Comparison of ENCODE assay signal across 12 mouse cellular contexts in genomic region chr7:12903623-12904022, GRCm38 (mm10). TPM values are rescaled to one million over a fixed set of nuclear protein-coding genes. Genes with fewer than 3 reads are reported as not detected.
DNase-seq lines count a peak whose midpoint lies in the region; ATAC-seq lines count a peak whose summit lies in the region.
"Had no signal": no experiment of that assay in that cellular context is flagged by ENCODE, and none has a peak within 500 bp of the region (broad histone marks: within the 10 kb centered on the region; RNA-seq: fewer than 3 reads in every experiment).

No protein-coding gene starts in this region.

- peak overlapping the region; percentile 11; the same call in 1 of the 2 replicates for H3K9ac ChIP-seq in liver, embryonic 15.5 days

- no peaks in the 10 kb centered on the region for H3K9me3 ChIP-seq in heart, embryonic 10.5 days
- no peaks in the 10 kb centered on the region for H3K9me3 ChIP-seq in embryonic facial prominence, embryonic 10.5 days
- no peaks in the 10 kb centered on the region for H3K9me3 ChIP-seq in liver, embryonic 15.5 days (replicated peaks)
- no peaks in the 10 kb centered on the region for H3K9me3 ChIP-seq in limb, embryonic 10.5 days (replicated peaks)

- peaks cover 61% of the 10 kb centered on the region for H3K36me3 ChIP-seq in heart, embryonic 10.5 days
- H3K36me3 ChIP-seq in embryonic facial prominence, embryonic 10.5 days (replicated peaks), result peaks cover 78% of the 10 kb centered on the region
- peaks cover 54% of the 10 kb centered on the region for H3K36me3 ChIP-seq in liver, embryonic 15.5 days (replicated peaks)
- H3K36me3 ChIP-seq in limb, embryonic 10.5 days, result peaks cover 80% of the 10 kb centered on the region

- no peak for DNase-seq in heart, embryonic 10.5 days (ENCODE audit: low spot score)
- DNase-seq in heart, postnatal 4 days, result no peak
- DNase-seq in 3T3-L1 (ENCODE audit: low read depth, low spot score), result peak; percentile 24
- DNase-seq in embryonic facial prominence, embryonic 10.5 days (ENCODE audit: low spot score), result no peak
- no peak for DNase-seq in urinary bladder, adult 18-20 months (ENCODE audit: low spot score in 2 of 2)
- DNase-seq in limb, embryonic 10.5 days (ENCODE audit: low spot score), result no peak
- no peak for DNase-seq in yolk sac, embryonic 10.5 days (ENCODE audit: low spot score)
- DNase-seq: cerebellum, adult 11 months; gastrocnemius, postnatal 10 days; kidney, adult 11 months; lung, postnatal 36 days had no signal

- H3K27me3 ChIP-seq in heart, embryonic 10.5 days (ENCODE audit: insufficient read depth, poor library complexity, severe bottlenecking), result no peaks in the 10 kb centered on the region
- no peaks in the 10 kb centered on the region for H3K27me3 ChIP-seq in embryonic facial prominence, embryonic 10.5 days (replicated peaks; ENCODE audit: low read depth, poor library complexity, severe bottlenecking)
- H3K27me3 ChIP-seq in liver, embryonic 15.5 days, result no peaks in the 10 kb centered on the region
- H3K27me3 ChIP-seq in limb, embryonic 10.5 days (ENCODE audit: low read depth, poor library complexity, severe bottlenecking), result no peaks in the 10 kb centered on the region

- H3K27ac ChIP-seq in heart, embryonic 10.5 days, result no peak overlapping the region
- no peak overlapping the region for H3K27ac ChIP-seq in embryonic facial prominence, embryonic 10.5 days (replicated peaks)
- no peak overlapping the region for H3K27ac ChIP-seq in liver, embryonic 15.5 days (replicated peaks)
- H3K27ac ChIP-seq in limb, embryonic 10.5 days, result no peak overlapping the region

- peak overlapping the region; percentile 32 for H3K4me3 ChIP-seq in heart, embryonic 10.5 days
- peak overlapping the region; percentile 28 for H3K4me3 ChIP-seq in embryonic facial prominence, embryonic 10.5 days
- peak overlapping the region; percentile 26 for H3K4me3 ChIP-seq in liver, embryonic 15.5 days (replicated peaks)
- no peak overlapping the region for H3K4me3 ChIP-seq in limb, embryonic 10.5 days

- peak; percentile 53; the same call in 1 of the 2 replicates for ATAC-seq in liver, embryonic 15.5 days (ENCODE audit: insufficient read depth)

- peak overlapping the region; percentile 29 for H3K4me2 ChIP-seq in liver, embryonic 15.5 days

- 65% methylated on average over 10 of the region's 10 CpGs for WGBS in heart, embryonic 10.5 days
- 63% methylated on average over 10 of the region's 10 CpGs for WGBS in embryonic facial prominence, embryonic 10.5 days
- 53% methylated on average over 10 of the region's 10 CpGs for WGBS in liver, embryonic 15.5 days (ENCODE audit: insufficient replicate concordance)
- 50% methylated on average over 10 of the region's 10 CpGs for WGBS in limb, embryonic 10.5 days

- H3K4me1 ChIP-seq in heart, embryonic 10.5 days, result 0 out of 2 replicates have a peak, but pooled peaks cover under 1% of the 10 kb centered on the region
- 0 out of 2 replicates have a peak, but pooled peaks cover 2% of the 10 kb centered on the region for H3K4me1 ChIP-seq in embryonic facial prominence, embryonic 10.5 days
- peaks cover 17% of the 10 kb centered on the region for H3K4me1 ChIP-seq in liver, embryonic 15.5 days (replicated peaks)
- H3K4me1 ChIP-seq in limb, embryonic 10.5 days, result 0 out of 2 replicates have a peak, but pooled peaks cover under 1% of the 10 kb centered on the region

RNA-seq across cellular contexts. Expression of gene Zscan22, which starts 6.0 kb away (rescaled TPM):
- 12.9 and 14.8 TPM in 2 replicates for polyA plus RNA-seq in heart, embryonic 10.5 days (2016; fragmentation: Nextera tagmentation; extraction: Ambion mirVana)
- total RNA-seq in heart, postnatal 4 days (2021), result 1 to 10 TPM; 7.1 to 7.3 TPM
- 19.7 and 20.1 TPM in 2 replicates for polyA plus RNA-seq in embryonic facial prominence, embryonic 10.5 days (2016; fragmentation: Nextera tagmentation; extraction: Ambion mirVana)
- 3.4 and 3.9 TPM in 2 replicates for polyA plus RNA-seq in liver, embryonic 15.5 days (2015; fragmentation: Nextera tagmentation; extraction: Ambion mirVana)
- polyA plus RNA-seq in limb, embryonic 10.5 days (2016; fragmentation: Nextera tagmentation; extraction: Ambion mirVana), result 22.4 and 23.1 TPM in 2 replicates

RNA-seq across cellular contexts. Expression of gene Rps5, which starts 18.5 kb away (rescaled TPM):
- polyA plus RNA-seq in heart, embryonic 10.5 days (2016; fragmentation: Nextera tagmentation; extraction: Ambion mirVana), result 662 and 793 TPM in 2 replicates
- total RNA-seq in heart, postnatal 4 days (2021), result 100 to 1,000 TPM; 857 to 895 TPM
- polyA plus RNA-seq in embryonic facial prominence, embryonic 10.5 days (2016; fragmentation: Nextera tagmentation; extraction: Ambion mirVana), result 1,112 and 1,123 TPM in 2 replicates
- 541 and 547 TPM in 2 replicates for polyA plus RNA-seq in liver, embryonic 15.5 days (2015; fragmentation: Nextera tagmentation; extraction: Ambion mirVana)
- 1,082 and 1,228 TPM in 2 replicates for polyA plus RNA-seq in limb, embryonic 10.5 days (2016; fragmentation: Nextera tagmentation; extraction: Ambion mirVana)

RNA-seq across cellular contexts. Expression of gene Zfp128, which starts 22.6 kb away (rescaled TPM):
- polyA plus RNA-seq in heart, embryonic 10.5 days (2016; fragmentation: Nextera tagmentation; extraction: Ambion mirVana), result 3.1 TPM in 2 replicates
- total RNA-seq in heart, postnatal 4 days (2021), result 1 to 10 TPM; 3.3 to 4.3 TPM
- 5.7 and 6.6 TPM in 2 replicates for polyA plus RNA-seq in embryonic facial prominence, embryonic 10.5 days (2016; fragmentation: Nextera tagmentation; extraction: Ambion mirVana)
- polyA plus RNA-seq in liver, embryonic 15.5 days (2015; fragmentation: Nextera tagmentation; extraction: Ambion mirVana), result 0.47 and 0.62 TPM in 2 replicates
- 5.0 and 7.4 TPM in 2 replicates for polyA plus RNA-seq in limb, embryonic 10.5 days (2016; fragmentation: Nextera tagmentation; extraction: Ambion mirVana)

RNA-seq across cellular contexts. Expression of gene Rnf225, which starts 23.6 kb away (rescaled TPM):
- 1.1 TPM in 2 replicates for polyA plus RNA-seq in heart, embryonic 10.5 days (2016; fragmentation: Nextera tagmentation; extraction: Ambion mirVana)
- total RNA-seq in heart, postnatal 4 days (2021), result under 1 TPM; 0.38 to 0.67 TPM
- 0.67 and 1.0 TPM in 2 replicates for polyA plus RNA-seq in embryonic facial prominence, embryonic 10.5 days (2016; fragmentation: Nextera tagmentation; extraction: Ambion mirVana)
- 0.08 and 0.20 TPM in 2 replicates for polyA plus RNA-seq in liver, embryonic 15.5 days (2015; fragmentation: Nextera tagmentation; extraction: Ambion mirVana)
- 0.66 and 0.94 TPM in 2 replicates for polyA plus RNA-seq in limb, embryonic 10.5 days (2016; fragmentation: Nextera tagmentation; extraction: Ambion mirVana)
